Mouse (Mus musculus) midbrain, embryonic 13.5 days (tissue): ENCODE measurements around the gene Acsbg2. TPM values are rescaled to one million over a fixed set of nuclear protein-coding genes. Genes with fewer than 3 reads are reported as not detected.

Experiments used
- ATAC-seq: fragments of 200-750 bp; cut with Nextera tagmentation; 2 replicates; pipeline ENCODE4 v1.8.0; 2017; ENCODE audit warnings: mild to moderate bottlenecking, moderate TSS enrichment, moderate library complexity
- H3K27ac ChIP-seq: fragments of 300-500 bp; sonication (generic); 2 replicates; pipeline ENCODE4 v1.5.1; 2015; ENCODE audit warnings: inconsistent platforms, mild to moderate bottlenecking, moderate library complexity
- H3K27me3 ChIP-seq: fragments of 300-500 bp; sonication (generic); 2 replicates; pipeline ENCODE4 v1.6.1; 2015; ENCODE audit warnings: mild to moderate bottlenecking, inconsistent platforms
- H3K36me3 ChIP-seq: fragments of 300-500 bp; sonication (generic); 2 replicates; pipeline ENCODE4 v1.6.1; 2015; ENCODE audit warnings: mild to moderate bottlenecking, inconsistent platforms
- H3K4me1 ChIP-seq: fragments of 300-500 bp; sonication (generic); replicated peaks from 2 replicates; pipeline ENCODE4 v1.6.1; 2015; ENCODE audit warnings: inconsistent platforms
- H3K4me2 ChIP-seq: fragments of 300-500 bp; sonication (generic); replicated peaks from 2 replicates; pipeline ENCODE4 v1.6.1; 2015; ENCODE audit warnings: moderate library complexity, mild to moderate bottlenecking, inconsistent platforms
- H3K4me3 ChIP-seq: fragments of 300-500 bp; sonication (generic); replicated peaks from 2 replicates; pipeline ENCODE4 v1.5.1; 2015; ENCODE audit warnings: mild to moderate bottlenecking, inconsistent platforms
- H3K9ac ChIP-seq: fragments of 300-500 bp; sonication (generic); replicated peaks from 2 replicates; pipeline ENCODE4 v1.6.1; 2015; ENCODE audit warnings: mild to moderate bottlenecking, inconsistent platforms
- H3K9me3 ChIP-seq: fragments of 300-500 bp; sonication (generic); 2 replicates; pipeline ENCODE4 v1.6.1; 2016; ENCODE audit warnings: mild to moderate bottlenecking, inconsistent platforms
- WGBS: fragments of 180-500 bp; shearing (Covaris S2); methylation state at CpG from one replicate; pipeline ENCODE4 v1.1.7; 2015; 5-methylcytosine and 5-hydroxymethylcytosine counted together
- polyA plus RNA-seq: library from polyadenylated mRNA; unstranded; fragments of >200 nt; fragmentation: Nextera tagmentation; extraction: Ambion mirVana; gene quantifications from 2 replicates; pipeline ENCODE4 v1.2.1, GENCODE M21; 2015

Acsbg2 gene
- polyA plus RNA-seq, 1 experiment from 2014 or later, result not detected

GRCm38 (mm10) chr17:56895368-56895918 lies 21.2 kb upstream of the Acsbg2 start:
- Histone ChIP-seq H3K9ac (no peak overlapping the region), H3K27me3 (no peaks in the 10 kb centered on the region), H3K36me3 (peaks cover 97% of the 10 kb centered on the region), H3K27ac (no peak overlapping the region), H3K4me2 (no peak overlapping the region), H3K9me3 (peaks cover 5% of the 10 kb centered on the region; the same call in 1 of the 2 replicates), H3K4me3 (no peak overlapping the region), H3K4me1 (peaks cover 25% of the 10 kb centered on the region)
- ATAC-seq, result no peak
- WGBS, result 95% methylated on average over 9 of the region's 9 CpGs

- Histone ChIP-seq H3K9ac (no peak overlapping the region), H3K4me1 (no peaks in the 10 kb centered on the region), H3K27me3 (no peaks in the 10 kb centered on the region), H3K36me3 (peaks cover 66% of the 10 kb centered on the region), H3K27ac (no peak overlapping the region), H3K9me3 (peaks cover 5% of the 10 kb centered on the region; the same call in 1 of the 2 replicates), H3K4me2 (no peak overlapping the region), H3K4me3 (no peak overlapping the region)
- 97% methylated on average over 2 of the region's 2 CpGs for WGBS
- no peak for ATAC-seq
Observed at GRCm38 (mm10) chr17:56890018-56890417, 15.8 kb upstream of the Acsbg2 start.

GRCm38 (mm10) chr17:56888050-56888449 lies 13.8 kb upstream of the Acsbg2 start:
- no peak overlapping the region for H3K4me3 ChIP-seq
- H3K36me3 ChIP-seq, result peaks cover 47% of the 10 kb centered on the region
- H3K4me1 ChIP-seq, result 0 out of 2 replicates have a peak, but pooled peaks cover 3% of the 10 kb centered on the region
- H3K27ac ChIP-seq, result no peak overlapping the region
- no peak overlapping the region for H3K9ac ChIP-seq
- 92% methylated on average over 2 of the region's 3 CpGs for WGBS
- H3K27me3 ChIP-seq, result no peaks in the 10 kb centered on the region
- H3K4me2 ChIP-seq, result no peak overlapping the region
- no peak for ATAC-seq
- H3K9me3 ChIP-seq, result peaks cover 5% of the 10 kb centered on the region; the same call in 1 of the 2 replicates

DNA sequence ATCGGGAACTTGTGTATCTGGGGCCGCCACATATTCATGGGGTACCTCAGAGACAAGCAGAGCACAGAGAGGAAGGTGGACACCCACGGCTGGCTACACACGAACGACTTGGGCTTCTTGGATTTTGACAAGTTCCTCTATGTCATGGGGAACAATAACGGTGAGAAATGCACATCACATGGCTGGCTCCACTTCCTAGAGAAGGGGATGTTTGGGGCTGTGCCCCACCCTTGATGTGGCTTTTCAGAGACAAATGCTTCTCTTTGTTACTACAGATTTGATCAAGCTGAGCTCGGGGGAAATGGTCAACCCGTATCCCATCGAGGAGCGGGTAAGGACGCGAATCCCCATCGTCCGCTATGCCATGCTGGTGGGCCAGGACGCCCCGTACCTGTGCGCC lies 10.6 kb upstream of the Acsbg2 start:
- Histone ChIP-seq H3K4me3 (no peak overlapping the region), H3K36me3 (peaks cover 18% of the 10 kb centered on the region), H3K4me2 (no peak overlapping the region), H3K27me3 (no peaks in the 10 kb centered on the region), H3K9me3 (no peaks in the 10 kb centered on the region), H3K27ac (no peak overlapping the region), H3K9ac (no peak overlapping the region), H3K4me1 (0 out of 2 replicates have a peak, but pooled peaks cover 3% of the 10 kb centered on the region)
- ATAC-seq, result no peak
- 94% methylated on average over 17 of the region's 17 CpGs for WGBS

DNA sequence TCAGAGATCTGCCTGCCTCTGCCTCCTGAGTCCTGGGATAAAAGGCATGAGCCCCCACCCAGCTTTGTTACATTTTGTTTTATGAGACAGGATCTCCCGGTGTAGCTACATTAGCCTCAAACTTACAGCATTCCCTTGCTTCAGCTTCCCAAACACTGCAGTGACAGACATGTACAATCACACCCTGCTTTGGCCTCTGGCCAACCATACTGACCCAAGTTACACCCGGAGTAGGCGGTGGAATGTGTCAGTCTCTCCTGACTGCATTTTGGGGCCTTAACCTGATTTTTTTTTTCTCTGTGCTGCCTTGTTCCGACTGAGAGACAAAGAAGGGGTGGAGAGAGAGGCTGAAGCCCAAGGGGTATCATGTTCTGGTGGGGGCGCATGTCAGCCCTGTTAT lies 10.1 kb upstream of the Acsbg2 start:
- 0 out of 2 replicates have a peak, but pooled peaks cover 3% of the 10 kb centered on the region for H3K4me1 ChIP-seq
- ATAC-seq, result no peak
- H3K4me2 ChIP-seq, result no peak overlapping the region
- no peaks in the 10 kb centered on the region for H3K9me3 ChIP-seq
- H3K36me3 ChIP-seq, result peaks cover 13% of the 10 kb centered on the region
- H3K27me3 ChIP-seq, result no peaks in the 10 kb centered on the region
- no peak overlapping the region for H3K4me3 ChIP-seq
- 79% methylated on average over 5 of the region's 5 CpGs for WGBS
- H3K9ac ChIP-seq, result no peak overlapping the region
- no peak overlapping the region for H3K27ac ChIP-seq

DNA sequence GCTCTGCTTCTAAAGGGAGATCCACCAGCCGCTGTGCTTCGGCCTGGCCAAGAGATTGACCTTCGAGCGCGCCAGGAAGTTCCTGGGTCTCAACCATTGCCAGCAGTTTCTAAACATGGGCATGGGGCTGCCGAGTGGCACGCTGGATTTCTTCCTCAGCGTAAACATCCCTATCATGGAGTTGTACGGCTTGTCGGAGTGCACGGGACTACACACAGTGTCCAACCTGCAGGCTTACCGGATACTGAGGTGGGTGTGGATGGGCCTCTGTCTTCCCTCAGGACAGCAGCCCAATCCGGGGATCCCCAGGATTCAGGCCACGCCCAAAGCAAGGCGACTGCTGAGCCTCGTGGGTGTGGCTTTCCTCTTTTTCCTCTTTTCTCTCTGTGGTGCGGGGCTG lies 9.4 kb upstream of the Acsbg2 start:
- no peaks in the 10 kb centered on the region for H3K9me3 ChIP-seq
- peaks cover 6% of the 10 kb centered on the region for H3K36me3 ChIP-seq
- H3K27me3 ChIP-seq, result no peaks in the 10 kb centered on the region
- ATAC-seq, result 0 out of 2 replicates have a peak, but pooled peaks have one; percentile 24
- no peak overlapping the region for H3K9ac ChIP-seq
- H3K4me1 ChIP-seq, result 0 out of 2 replicates have a peak, but pooled peaks cover 3% of the 10 kb centered on the region
- H3K4me3 ChIP-seq, result no peak overlapping the region
- no peak overlapping the region for H3K27ac ChIP-seq
- H3K4me2 ChIP-seq, result 0 out of 2 replicates have a peak overlapping the region, but pooled peaks have one; percentile 3
- 54% methylated on average over 17 of the region's 17 CpGs for WGBS

DNA sequence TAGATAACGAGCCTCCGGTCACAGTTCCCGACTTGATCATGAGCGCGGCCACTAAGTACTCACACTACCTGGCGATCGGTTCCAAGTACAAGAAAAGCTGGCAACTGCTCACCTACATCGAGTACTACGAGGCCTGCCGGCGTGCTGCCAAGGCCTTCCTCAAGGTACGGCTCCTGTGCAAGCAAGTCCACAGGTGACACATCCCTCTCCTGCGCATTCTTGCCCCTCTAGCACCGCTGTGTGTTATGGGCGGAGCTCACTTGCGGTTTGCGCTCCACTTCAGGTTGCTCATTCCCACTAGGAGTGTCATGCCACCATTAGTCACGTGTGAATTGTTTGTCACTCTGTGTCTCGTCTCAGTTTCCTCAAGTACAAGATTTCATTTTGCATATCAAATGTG lies 3.2 kb upstream of the Acsbg2 start:
- no peak overlapping the region for H3K4me3 ChIP-seq
- no peak overlapping the region for H3K27ac ChIP-seq
- H3K27me3 ChIP-seq, result no peaks in the 10 kb centered on the region
- H3K36me3 ChIP-seq, result no peaks in the 10 kb centered on the region
- H3K4me2 ChIP-seq, result no peak overlapping the region
- H3K4me1 ChIP-seq, result no peaks in the 10 kb centered on the region
- H3K9ac ChIP-seq, result no peak overlapping the region
- no peaks in the 10 kb centered on the region for H3K9me3 ChIP-seq
- no peak for ATAC-seq
- 90% methylated on average over 19 of the region's 19 CpGs for WGBS

DNA sequence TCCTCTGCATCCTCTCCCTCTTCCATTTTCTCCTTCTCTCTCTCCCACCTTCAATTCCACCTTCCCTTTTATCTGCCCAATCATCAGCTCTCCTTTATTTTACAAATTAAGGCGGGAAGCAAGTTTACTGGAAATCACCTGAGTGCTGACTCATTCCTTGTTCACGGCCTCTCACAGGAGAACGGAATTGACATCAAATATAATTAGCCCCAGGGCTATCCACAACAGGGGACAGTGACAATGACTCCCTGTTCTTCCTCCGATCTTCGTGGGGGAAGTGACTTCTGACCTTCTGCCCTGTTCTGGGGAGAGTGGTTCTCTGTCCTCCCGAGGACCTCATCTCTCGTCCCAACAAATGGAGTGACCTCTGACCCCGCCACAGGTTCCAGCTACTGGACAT lies 2.7 kb upstream of the Acsbg2 start:
- Histone ChIP-seq H3K27me3 (no peaks in the 10 kb centered on the region), H3K4me3 (no peak overlapping the region), H3K36me3 (no peaks in the 10 kb centered on the region), H3K4me2 (no peak overlapping the region), H3K9me3 (no peaks in the 10 kb centered on the region), H3K4me1 (no peaks in the 10 kb centered on the region), H3K9ac (no peak overlapping the region), H3K27ac (no peak overlapping the region)
- WGBS, result 78% methylated on average over 8 of the region's 8 CpGs
- ATAC-seq, result no peak

DNA sequence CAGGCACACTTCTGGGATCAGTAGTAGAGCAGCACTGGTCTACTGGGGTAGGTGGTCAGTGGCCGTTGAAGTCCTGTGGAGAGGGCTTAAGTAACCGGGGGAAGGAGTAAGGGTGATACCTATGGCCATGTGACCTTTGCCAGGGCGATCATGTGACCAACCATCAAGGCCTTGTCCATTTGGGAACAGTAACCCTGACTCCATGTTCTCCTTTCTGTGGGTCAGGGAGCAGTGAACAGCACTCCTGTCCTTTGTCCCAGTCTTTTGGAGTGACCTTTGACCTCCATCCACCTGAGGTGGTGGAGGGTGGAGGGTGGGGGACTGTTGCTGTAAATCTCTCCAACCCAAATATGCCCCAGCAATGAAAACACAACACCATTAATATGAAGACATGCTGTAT lies 2.2 kb upstream of the Acsbg2 start:
- 94% methylated on average over 3 of the region's 3 CpGs for WGBS
- ATAC-seq, result no peak
- H3K27ac ChIP-seq, result no peak overlapping the region
- no peak overlapping the region for H3K4me3 ChIP-seq
- no peaks in the 10 kb centered on the region for H3K4me1 ChIP-seq
- no peak overlapping the region for H3K9ac ChIP-seq
- no peaks in the 10 kb centered on the region for H3K36me3 ChIP-seq
- no peak overlapping the region for H3K4me2 ChIP-seq
- H3K9me3 ChIP-seq, result no peaks in the 10 kb centered on the region
- no peaks in the 10 kb centered on the region for H3K27me3 ChIP-seq

GRCm38 (mm10) chr17:56874936-56875651 lies 847 bp upstream of the Acsbg2 start, which contains the start of gene 1700061G19Rik:
Gene 1700061G19Rik (plus strand): TSS chr17:56875477.
- WGBS, result 89% methylated on average over 12 of the region's 12 CpGs
- no peak within 1 kb of the TSS for H3K4me3 ChIP-seq
- H3K27me3 ChIP-seq, result no peaks in the 10 kb centered on the region
- no peak within 1 kb of the TSS for H3K27ac ChIP-seq
- no peaks in the 10 kb centered on the region for H3K36me3 ChIP-seq
- H3K4me1 ChIP-seq, result no peaks in the 10 kb centered on the region
- H3K9ac ChIP-seq, result no peak within 1 kb of the TSS
- H3K4me2 ChIP-seq, result no peak within 1 kb of the TSS
- no peak for ATAC-seq
- H3K9me3 ChIP-seq, result no peaks in the 10 kb centered on the region

GRCm38 (mm10) chr17:56872512-56872911 lies 1.7 kb downstream of the Acsbg2 start:
- ATAC-seq, result no peak
- Histone ChIP-seq H3K9me3 (no peaks in the 10 kb centered on the region), H3K4me3 (no peak overlapping the region), H3K27ac (no peak overlapping the region), H3K9ac (no peak overlapping the region), H3K27me3 (no peaks in the 10 kb centered on the region), H3K36me3 (no peaks in the 10 kb centered on the region), H3K4me2 (no peak overlapping the region), H3K4me1 (no peaks in the 10 kb centered on the region)
- 81% methylated on average over 7 of the region's 7 CpGs for WGBS

DNA sequence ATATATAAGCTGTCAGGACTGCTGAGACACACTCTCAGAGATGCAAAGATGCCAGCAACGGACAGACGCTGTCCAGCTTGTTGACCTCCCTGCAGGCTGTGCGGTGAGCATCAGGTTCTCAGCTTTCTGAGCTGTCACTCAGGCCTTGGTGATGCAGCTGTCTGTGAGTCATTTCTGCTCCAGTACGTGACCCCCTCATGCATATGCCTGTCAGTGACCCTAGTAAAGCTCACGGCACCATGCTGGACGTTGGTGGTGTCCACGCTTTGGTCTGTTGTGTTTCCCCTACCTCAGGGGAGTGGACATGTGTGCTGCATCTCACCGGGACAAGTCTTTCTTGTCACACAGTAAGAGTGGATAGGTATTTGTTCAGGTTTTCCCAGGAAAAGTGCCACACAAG lies 2.5 kb downstream of the Acsbg2 start:
- Histone ChIP-seq H3K36me3 (no peaks in the 10 kb centered on the region), H3K27ac (no peak overlapping the region), H3K27me3 (no peaks in the 10 kb centered on the region), H3K9me3 (0 out of 2 replicates have a peak, but pooled peaks cover 3% of the 10 kb centered on the region), H3K4me2 (no peak overlapping the region), H3K4me3 (no peak overlapping the region), H3K4me1 (no peaks in the 10 kb centered on the region), H3K9ac (no peak overlapping the region)
- no peak for ATAC-seq
- WGBS, result 81% methylated on average over 8 of the region's 8 CpGs
